Mouse (Mus musculus): ENCODE data around the gene Prkab2. TPM values are rescaled to one million over a fixed set of nuclear protein-coding genes. Genes with fewer than 3 reads are reported as not detected.

Gene Prkab2
- 10 to 100 TPM in 1 of 2 experiments, 1 to 10 TPM in 1; 9.1 to 10.2 TPM for total RNA-seq (2023)

DNA sequence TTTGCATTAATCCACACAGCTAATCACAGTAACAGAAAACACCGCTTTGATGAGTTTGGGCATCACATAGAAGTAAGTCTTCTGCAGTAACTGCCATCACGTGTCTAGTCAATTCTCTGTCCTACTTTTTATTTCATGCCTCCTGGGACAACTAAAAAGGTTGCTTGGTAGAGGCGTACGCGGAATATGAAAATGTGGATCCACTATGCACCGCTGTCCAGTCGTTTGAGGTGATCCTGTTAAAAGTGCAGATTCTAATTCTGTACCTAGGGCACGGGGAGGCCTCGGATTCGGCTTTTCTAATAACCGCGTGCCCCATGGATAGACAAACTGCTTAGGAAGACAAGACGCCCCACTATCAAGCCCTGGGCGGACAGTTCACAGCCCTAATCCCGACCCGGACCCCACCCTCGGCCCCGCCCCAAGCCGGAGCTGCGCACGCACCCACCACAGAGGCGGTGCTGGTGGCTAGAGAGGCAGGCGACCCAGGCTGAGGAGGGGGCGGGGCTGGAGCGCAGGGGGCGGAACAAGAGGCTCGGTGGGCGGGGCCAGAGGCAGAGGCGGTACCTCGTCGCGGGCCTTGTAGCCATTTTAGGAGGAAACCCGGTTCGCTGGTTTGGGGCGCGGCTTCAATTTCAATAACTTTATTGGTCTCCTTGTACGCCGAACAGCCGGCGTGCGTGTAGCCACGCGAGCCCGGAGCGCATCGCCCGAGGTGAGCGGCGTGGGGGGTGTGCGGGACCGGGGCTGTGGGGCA, at the start of gene Prkab2:
Gene Prkab2, plus strand, starts transcription at position 539 of the 757 bp plus-strand sequence.

DNA sequence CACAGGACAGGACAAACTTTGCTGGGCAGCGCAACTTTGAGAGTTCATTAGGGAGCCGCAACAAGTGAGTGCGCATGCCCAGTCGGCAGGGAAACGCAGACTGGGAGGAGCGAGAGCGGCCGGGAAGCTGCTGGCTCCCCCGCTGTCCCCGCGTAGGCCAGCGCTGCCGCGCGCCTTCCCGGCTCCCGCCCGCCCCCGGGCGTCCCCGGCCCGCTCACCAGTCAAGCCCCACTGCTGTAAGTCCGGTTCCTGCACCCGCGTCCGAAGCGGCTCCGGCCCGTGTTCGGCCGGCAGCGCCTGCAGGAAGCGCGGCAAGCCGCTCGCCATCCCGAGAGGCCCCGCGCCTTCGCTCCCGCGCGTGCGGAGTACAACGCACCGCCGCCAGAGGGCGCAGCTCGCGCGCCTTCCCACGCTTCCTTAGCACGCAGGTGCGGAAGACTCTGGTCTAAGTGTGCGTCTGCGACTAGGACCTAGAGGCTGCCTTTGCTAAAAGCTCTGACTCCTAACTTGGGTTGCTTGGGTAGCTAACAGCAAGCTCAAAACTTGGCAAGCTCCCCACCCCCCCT, 48.1 kb upstream of the Prkab2 start, which contains the start of gene Chd1l:
Gene Chd1l, minus strand, starts transcription at position 359 of the 566 bp plus-strand sequence.

DNA sequence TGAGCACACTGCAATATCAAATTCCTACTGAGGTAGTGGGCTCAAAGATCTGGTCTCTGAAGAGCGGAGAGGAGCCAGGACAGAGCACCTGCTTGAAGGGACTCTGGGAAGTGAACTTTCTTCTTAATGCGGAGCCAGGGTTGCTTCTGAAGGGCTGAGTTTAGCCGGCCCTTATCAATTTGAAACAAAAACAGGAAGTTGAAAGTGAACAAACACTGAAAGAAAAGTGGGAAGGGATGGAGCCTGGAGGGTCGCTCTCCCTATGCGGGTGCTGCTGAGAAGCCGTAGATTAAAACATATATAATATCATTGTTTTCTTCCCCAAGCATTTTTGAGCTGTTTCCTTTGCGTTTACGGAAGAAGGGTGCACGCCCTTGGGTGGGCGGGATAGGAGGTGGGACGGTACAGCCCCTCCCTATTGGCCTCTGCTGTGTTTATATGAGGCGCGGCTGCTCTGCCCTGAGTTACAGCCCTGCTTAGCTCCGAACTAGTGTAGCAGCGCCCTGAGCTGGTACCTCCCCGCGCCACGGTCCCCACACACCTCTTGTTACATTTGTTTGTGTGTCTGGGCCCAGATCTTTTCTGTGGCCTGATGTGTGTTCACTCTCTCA, 29.5 kb upstream of the Prkab2 start, which contains the start of gene Fmo5:
Gene Fmo5, plus strand, starts transcription at position 414 of the 611 bp plus-strand sequence.

DNA sequence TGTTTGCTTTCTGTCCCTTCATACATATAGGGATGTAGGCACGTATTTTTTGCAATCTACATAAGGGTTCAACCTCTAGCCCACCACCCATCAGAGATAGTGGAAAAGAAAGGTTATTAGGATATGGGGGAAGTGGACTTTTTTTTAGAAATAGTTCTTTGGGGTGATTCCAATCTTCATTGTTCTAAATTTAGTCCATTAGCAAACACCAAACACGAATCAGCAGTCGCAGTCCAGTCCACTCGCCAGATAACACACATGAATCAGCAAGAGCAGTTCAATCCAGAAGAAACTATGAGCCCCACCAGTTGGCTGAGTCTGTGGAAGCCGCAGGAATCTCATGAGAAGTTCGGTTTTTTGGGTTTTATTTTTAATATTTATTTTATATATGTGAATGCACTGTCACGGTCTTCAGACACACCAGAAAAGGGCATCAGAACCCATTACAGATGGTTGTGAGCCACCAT, 16.7 kb downstream of the Prkab2 start, which contains the start of gene Gm17651:
Gene Gm17651, minus strand, starts transcription at position 51 of the 467 bp plus-strand sequence.

Other genes with a start within 250 kb of the Prkab2 start
- gene Olfr1402, start 236.2 kb upstream of the Prkab2 start, total RNA-seq (2023): not detected
- gene Chd1l, start 48.0 kb upstream of the Prkab2 start, total RNA-seq (2023): 10 to 100 TPM; 13.3 to 14.6 TPM
- gene Fmo5, start 29.4 kb upstream of the Prkab2 start, total RNA-seq (2023): 10 to 100 TPM; 54.0 to 54.1 TPM
- not detected for gene Gm17651, start 16.5 kb downstream of the Prkab2 start, total RNA-seq (2023)
- gene Pde4dip, start 230.5 kb downstream of the Prkab2 start, total RNA-seq (2023): 1 to 10 TPM; 6.7 to 6.9 TPM
- 10 to 100 TPM; 50.7 to 54.3 TPM for gene Sec22b, start 243.0 kb downstream of the Prkab2 start, total RNA-seq (2023)

Data from neutrophil, adult 83 days (primary cell).